Mouse (Mus musculus): ENCODE measurements around the gene Gm20403.

GRCm38 (mm10) chr12:55015428-55015827 lies 29.1 kb upstream of the Gm20403 start:
- TF ChIP-seq MAFK (IDR thresholded peaks at IDR 0.05; ENCODE audit: borderline replicate concordance, low read depth, low read length) (no peak), TAL1 (IDR thresholded peaks at IDR 0.05; ENCODE audit: low read length) (no peak), USF1 (IDR thresholded peaks at IDR 0.05; ENCODE audit: low read depth, low read length) (no peak), POLR2A (IDR thresholded peaks at IDR 0.05; ENCODE audit: control insufficient read depth in 1 of 2, insufficient read depth in 1 of 2, low read depth in 1 of 2, low read length in 2 of 2, poor library complexity in 1 of 2) (no peak), RCOR1 (IDR thresholded peaks at IDR 0.05; ENCODE audit: low read depth, low read length) (no peak), UBTF (IDR thresholded peaks at IDR 0.05; ENCODE audit: borderline replicate concordance, insufficient read depth, low read depth, low read length) (no peak)
